Mouse (Mus musculus) cerebellum, adult 9-10 months (tissue): ENCODE results near the gene Olfr692.
"Not testable (repeated sequence)": the region's sequence is repeated elsewhere in the genome, so short reads cannot be mapped to it uniquely, and the experiment has no call there.

ENCODE experiments used
- DNase-seq: peaks from one replicate; pipeline ENCODE4 v3.0.0; 2022

Gene Olfr692

DNA sequence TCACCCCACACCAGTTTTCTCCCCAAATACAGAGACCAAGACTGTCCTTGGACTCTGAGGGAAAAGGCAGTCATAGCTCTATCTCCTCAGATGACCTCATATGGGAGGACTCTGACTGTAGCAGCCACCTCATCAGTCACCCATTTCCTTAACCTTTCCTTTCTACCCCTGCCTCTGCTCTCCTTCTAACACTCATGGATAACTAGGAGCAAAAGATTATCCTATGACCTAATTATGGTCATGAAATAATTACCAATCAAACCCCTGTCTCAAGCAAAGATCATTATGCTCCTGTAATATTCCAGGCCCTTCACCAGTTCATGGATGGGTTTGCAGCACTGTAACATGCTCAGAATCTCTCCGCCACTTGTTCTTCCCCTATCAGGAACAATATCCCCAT is at the start of gene Olfr692:
TSS of gene Olfr692 (plus strand) at position 301 of the 400 bp plus-strand sequence.
- no peak for DNase-seq

- no peak for DNase-seq
These were observed 42.7 kb upstream of the Olfr692 start for GRCm38 (mm10) chr7:105325302-105325701.

DNA sequence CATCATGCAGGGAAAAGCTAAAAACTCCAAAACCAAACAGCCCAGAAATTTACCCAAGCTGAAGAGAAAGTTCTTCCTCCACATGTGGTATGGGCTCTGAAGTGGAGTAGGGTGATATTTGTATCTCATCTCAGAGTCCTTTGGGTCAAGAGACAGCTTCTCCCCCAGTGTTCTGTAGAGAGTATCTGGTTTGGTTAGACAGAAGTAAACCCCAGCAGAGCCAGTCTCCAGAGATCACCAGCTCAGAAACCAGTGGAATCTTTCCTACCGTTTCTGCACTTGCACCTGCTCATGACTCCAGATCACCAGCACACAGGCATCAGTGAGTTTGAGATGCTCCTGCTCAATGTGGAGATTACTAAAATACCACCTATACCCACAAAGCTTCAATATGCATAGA is 34.0 kb upstream of the Olfr692 start, which contains the start of gene Olfr690:
TSS of gene Olfr690 (minus strand) at position 101 of the 400 bp plus-strand sequence.
- DNase-seq, result no peak

GRCm38 (mm10) chr7:105342170-105342569 is 25.9 kb upstream of the Olfr692 start, which contains the start of gene Olfr691:
TSS of gene Olfr691 (minus strand) at chr7:105342270.
- no peak for DNase-seq

DNA sequence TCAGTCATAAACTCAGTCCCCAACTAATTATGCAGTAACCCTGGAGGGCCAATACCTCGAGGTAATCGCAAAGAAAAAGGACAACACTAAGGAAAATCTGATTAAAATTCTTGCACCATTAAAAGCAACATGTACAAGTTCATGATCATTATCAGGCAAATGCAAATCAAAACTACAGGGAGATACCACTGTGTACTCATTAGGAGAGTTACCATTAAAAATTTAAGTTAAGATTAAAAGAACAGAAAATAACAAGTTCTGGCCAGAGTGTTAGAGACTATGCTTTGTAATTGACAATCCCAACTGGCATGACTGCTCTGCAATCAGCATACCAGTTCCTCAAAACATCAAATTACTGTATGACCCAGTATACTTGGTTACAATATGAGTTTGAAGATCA is 25.3 kb upstream of the Olfr692 start:
- DNase-seq, result no peak

DNA sequence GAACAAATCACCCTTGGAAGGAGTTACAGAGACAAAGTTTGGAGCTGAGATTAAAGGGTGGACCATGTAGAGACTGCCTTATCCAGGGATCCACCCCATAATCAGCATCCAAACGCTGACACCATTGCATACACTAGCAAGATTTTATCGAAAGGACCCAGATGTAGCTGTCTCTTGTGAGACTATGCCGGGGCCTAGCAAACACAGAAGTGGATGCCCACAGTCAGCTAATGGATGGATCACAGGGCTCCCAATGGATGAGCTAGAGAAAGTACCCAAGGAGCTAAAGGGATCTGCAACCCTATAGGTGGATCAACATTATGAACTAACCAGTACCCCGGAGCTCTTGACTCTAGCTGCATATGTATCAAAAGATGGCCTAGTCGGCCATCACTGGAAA is 12.0 kb upstream of the Olfr692 start:
- not testable (repeated sequence) for DNase-seq

- DNase-seq, result not testable (repeated sequence)
These were observed 11.5 kb upstream of the Olfr692 start for GRCm38 (mm10) chr7:105356487-105356886.

- no peak for DNase-seq
These were observed 6.3 kb upstream of the Olfr692 start for GRCm38 (mm10) chr7:105361713-105362112.

DNA sequence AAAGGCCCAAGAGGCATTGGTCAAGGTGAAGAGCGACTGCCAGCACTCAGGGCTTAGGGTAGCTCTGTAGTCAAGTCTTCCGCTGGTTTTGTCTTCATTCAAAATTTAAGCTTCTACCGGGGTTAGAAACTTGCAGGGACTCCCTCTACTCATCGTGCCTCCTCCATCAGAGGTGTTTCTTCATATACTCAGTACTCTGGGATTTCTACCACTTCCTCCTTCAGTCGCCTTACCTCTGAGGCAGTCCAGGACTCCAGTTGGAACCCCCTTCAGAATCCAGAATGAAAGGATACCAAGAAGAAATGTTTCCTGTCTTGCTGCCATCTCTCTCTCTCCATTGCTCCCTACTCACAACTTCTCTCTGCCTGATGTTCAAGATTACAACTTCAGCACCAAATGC is 762 bp upstream of the Olfr692 start:
- DNase-seq, result no peak

DNA sequence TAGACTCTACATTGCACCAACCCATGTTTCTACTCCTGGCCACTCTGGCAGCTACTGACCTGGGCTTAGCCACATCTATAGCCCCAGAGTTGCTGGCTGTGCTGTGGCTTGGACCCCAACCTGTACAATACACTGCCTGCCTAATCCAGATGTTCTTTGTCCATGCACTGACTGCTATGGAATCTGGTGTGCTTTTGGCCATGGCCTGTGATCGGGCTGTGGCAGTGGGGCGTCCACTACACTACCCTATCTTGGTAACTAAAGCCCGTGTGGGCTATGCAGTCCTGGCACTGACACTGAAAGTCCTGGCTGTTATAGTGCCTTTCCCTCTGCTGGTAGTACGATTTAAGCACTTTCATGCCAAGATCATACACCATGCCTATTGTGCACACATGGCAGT is 491 bp downstream of the Olfr692 start:
- no peak for DNase-seq

DNA sequence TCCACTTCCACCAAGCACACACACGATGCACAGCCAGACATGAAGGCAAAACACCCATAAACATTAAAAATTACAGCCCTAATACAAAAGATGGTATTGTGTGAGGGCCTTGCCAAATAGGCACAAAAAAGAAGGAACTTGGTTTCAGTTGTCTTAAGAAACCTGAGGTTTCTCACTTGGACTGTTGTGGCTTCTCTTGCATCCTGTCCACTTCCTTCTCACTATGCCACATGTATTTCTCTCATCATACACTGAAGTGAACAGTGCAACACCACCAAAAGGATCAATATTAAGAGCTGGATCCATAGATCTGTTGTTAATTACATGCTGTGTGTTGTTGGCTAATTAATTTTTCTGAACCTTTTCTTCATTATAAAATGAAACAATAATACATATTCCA is 4.9 kb downstream of the Olfr692 start:
- no peak for DNase-seq

DNA sequence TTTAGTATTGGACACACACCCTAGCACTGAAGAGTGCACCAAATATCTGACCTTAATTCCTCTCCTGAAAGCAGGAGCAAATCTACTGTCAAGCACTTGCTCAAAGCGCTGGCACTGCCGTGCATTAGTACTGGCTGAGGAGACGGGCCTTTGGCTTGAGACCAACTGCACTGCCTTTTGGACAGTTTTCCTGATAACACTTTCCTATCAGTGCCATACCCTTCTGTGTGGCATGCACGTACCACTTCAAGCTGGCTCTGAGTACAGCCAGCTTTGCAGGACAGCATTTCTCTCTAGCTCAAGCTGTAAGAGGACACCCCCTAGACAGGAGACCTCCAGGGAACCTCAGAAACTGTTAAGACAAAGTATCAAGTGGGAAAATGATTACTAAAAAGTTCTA is 5.5 kb downstream of the Olfr692 start:
- DNase-seq, result peak; percentile 25

DNA sequence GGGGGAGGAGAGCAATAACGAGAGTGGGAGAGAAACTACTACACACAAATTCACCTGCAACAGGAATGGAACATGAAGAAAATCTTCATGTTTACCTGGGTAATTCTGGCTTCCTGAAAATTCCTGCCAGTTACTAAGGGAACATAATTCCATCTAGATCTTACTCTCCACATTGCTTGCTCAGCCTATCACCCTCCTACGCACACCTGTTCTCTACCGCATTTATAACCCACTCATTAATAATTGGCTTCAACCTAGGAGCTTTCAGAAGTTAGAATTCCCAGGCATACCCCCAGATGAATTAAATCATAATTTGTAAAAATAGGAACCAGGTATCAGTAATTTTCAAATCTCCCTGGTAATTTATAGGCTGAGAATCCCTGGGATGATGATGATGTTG is 5.9 kb downstream of the Olfr692 start:
- DNase-seq, result no peak

GRCm38 (mm10) chr7:105374866-105375265 is 6.8 kb downstream of the Olfr692 start, which contains the start of gene Gm5901:
TSS of gene Gm5901 (plus strand) at chr7:105375038.
- no peak for DNase-seq

DNA sequence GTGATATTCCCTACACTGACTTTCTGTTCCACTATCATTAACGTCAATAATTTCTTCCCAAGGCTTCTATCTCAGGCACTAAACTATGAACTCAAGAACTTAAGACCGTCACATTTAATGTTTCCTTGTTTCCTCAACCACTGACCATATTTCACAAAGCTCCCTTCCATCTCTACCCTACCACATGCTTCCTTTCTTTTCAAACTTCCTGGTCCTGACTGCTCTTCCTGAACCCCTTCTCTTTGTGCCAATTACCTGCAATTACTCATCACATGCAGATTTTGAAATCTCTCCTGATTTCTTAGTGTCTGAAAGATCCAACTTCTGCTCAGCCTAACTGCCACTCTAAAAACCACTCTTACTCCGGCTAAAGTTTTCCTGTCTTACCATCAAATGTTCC is 12.3 kb downstream of the Olfr692 start:
- DNase-seq, result no peak

GRCm38 (mm10) chr7:105387696-105388095 is 19.7 kb downstream of the Olfr692 start:
- no peak for DNase-seq

- DNase-seq, result no peak
These were observed 22.2 kb downstream of the Olfr692 start for GRCm38 (mm10) chr7:105390236-105390635.

- DNase-seq, result peak; percentile 75
These were observed 26.6 kb downstream of the Olfr692 start for GRCm38 (mm10) chr7:105394606-105395005.

GRCm38 (mm10) chr7:105395131-105395820 is 27.2 kb downstream of the Olfr692 start:
- no peak for DNase-seq

- no peak for DNase-seq
These were observed 28.1 kb downstream of the Olfr692 start for GRCm38 (mm10) chr7:105396126-105396525.

DNA sequence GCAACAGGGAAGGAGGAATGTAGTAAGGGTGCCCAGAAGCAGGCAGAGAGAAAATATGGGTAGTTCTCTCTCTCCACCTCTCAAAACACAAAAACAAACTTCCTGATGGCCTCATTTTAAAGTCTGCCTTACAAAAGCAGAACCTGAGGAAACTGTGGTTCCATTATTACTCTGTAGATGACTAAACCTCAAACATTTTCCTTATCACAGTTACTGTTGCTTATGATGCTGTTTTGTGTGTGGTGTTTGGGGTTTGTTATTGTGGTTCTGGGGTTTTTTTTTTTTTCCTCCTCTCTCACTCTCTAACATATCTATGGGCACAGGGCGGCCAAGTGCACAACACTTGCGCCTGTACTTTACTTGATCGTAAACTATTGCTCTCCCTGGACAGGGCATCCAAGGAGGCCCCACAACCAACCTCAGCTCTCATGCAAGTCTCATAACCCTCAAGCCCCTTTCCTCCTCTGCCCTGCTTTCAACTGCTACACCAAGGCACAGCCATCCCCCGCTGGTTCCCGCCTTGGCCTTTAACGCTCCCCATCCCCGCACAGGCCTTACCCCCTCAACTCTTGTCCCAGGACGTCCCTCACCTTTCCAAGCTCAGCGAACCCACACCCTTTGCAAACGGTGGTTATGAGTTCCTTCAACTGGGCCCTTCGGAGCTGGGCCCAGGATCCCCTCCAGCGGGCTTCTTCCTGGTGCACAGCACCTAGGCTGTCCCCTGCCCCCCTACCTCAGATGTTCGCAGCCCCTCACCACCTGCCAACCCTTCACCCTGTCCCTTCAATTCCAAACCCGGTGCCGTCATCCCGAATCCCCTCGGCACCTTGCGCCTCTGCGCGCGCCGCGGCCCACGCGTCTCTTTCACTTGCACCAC is 31.3 kb downstream of the Olfr692 start:
- peak; percentile 26 for DNase-seq

DNA sequence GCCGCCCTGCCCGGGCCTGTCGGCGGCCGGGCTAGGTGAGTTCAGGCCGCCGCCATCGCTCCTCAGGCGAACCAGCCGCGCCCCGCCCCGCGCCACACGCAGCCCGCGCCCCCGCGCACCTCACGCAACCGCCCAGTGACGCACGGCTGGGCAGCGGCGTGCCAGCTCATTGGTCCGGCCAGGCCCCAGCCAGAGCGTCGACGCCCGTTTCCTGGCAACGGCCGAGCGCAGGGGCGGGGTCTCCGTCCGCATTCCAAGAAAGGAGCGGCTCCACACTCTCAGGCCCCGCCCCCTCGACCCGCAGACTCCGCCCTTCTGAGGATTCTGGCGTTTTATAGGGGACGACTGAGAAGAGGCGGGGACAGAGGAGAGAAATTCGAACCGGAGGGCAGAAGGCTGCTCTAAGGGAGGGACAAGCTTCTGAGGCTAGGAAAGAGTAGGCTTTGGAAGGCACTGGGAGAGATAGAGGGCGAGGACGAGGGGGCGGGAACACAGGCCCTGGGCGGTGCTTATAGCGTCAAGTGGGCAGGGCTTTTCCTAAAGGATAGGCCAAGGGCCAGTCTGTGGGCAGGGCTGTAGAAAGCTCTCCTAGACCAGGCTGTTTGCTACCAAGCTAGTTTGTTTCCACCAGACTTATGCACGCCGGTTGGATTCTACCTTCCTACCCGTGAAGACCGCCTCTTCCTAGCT is 32.0 kb downstream of the Olfr692 start, which contains the start of gene Fam160a2:
TSS of gene Fam160a2 (minus strand) at position 120 of the 690 bp plus-strand sequence.
- DNase-seq, result peak; percentile 100

GRCm38 (mm10) chr7:105404268-105404667 is 36.2 kb downstream of the Olfr692 start, which contains the start of gene Cnga4:
TSS of gene Cnga4 (plus strand) at chr7:105404568.
- no peak for DNase-seq
